29 mouse cellular contexts compared by ENCODE assay signal in the genomic region with DNA sequence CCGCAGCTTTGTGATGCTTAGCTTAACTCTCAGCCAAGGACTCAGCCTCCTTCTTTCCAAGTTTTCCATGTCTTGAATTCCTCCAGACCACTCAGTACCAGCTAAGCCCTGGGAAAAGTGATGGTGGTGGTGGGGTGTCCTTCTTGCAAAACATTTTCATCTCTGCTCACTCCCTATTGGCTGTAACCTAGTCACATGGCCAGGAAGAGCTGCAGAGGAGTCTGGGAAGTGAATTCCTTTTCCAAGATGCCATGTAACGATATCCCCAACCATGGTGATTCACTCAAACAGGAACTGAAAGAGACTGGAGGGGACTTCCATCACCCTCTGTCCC.
DNase-seq lines count a peak whose midpoint lies in the region; ATAC-seq and TF ChIP-seq lines count a peak whose summit lies in the region.
"Had no signal": no experiment of that assay in that cellular context is flagged by ENCODE, and none has a peak within 500 bp of the region (broad histone marks: within the 10 kb centered on the region; RNA-seq: fewer than 3 reads in every experiment).

No protein-coding gene starts in this region.

- WGBS in forebrain, postnatal 0 days = 77% methylated on average over 2 of the region's 2 CpGs
- 81% methylated on average over 2 of the region's 2 CpGs for WGBS in forebrain, embryonic 16.5 days
- WGBS in kidney, embryonic 16.5 days = 68% methylated on average over 2 of the region's 2 CpGs
- WGBS in neural tube, embryonic 12.5 days = 78% methylated on average over 2 of the region's 2 CpGs
- WGBS in midbrain, embryonic 15.5 days = 86% methylated on average over 2 of the region's 2 CpGs

- H3K27me3 ChIP-seq in forebrain, postnatal 0 days (ENCODE audit: insufficient read depth, low read length) = no peaks in the 10 kb centered on the region
- H3K27me3 ChIP-seq in forebrain, embryonic 16.5 days (replicated peaks; ENCODE audit: control insufficient read depth, insufficient read depth, low read length) = no peaks in the 10 kb centered on the region
- no peaks in the 10 kb centered on the region for H3K27me3 ChIP-seq in kidney, embryonic 16.5 days (ENCODE audit: insufficient read depth, low read length)
- no peaks in the 10 kb centered on the region for H3K27me3 ChIP-seq in neural tube, embryonic 12.5 days (replicated peaks)
- H3K27me3 ChIP-seq in midbrain, embryonic 15.5 days (replicated peaks) = no peaks in the 10 kb centered on the region
- H3K27me3 ChIP-seq: CH12.LX; embryonic facial prominence, embryonic 13.5 days; forebrain, embryonic 13.5 days; hindbrain, embryonic 15.5 days; intestine, embryonic 15.5 days; Patski had no signal

- no peaks in the 10 kb centered on the region for H3K9me3 ChIP-seq in forebrain, postnatal 0 days (ENCODE audit: low read length)
- H3K9me3 ChIP-seq in forebrain, embryonic 16.5 days (ENCODE audit: control insufficient read depth, low read length) = no peaks in the 10 kb centered on the region
- no peaks in the 10 kb centered on the region; the same call in 1 of the 2 replicates for H3K9me3 ChIP-seq in kidney, embryonic 16.5 days (ENCODE audit: low read length)
- H3K9me3 ChIP-seq in neural tube, embryonic 12.5 days = 0 out of 2 replicates have a peak, but pooled peaks cover 5% of the 10 kb centered on the region
- H3K9me3 ChIP-seq in midbrain, embryonic 15.5 days = no peaks in the 10 kb centered on the region
- H3K9me3 ChIP-seq: embryonic facial prominence, embryonic 10.5 days; embryonic facial prominence, embryonic 13.5 days; forebrain, embryonic 13.5 days; G1E; hindbrain, embryonic 15.5 days; intestine, embryonic 15.5 days had no signal

- H3K4me2 ChIP-seq in forebrain, postnatal 0 days (ENCODE audit: low read depth) = no peak overlapping the region
- no peak overlapping the region for H3K4me2 ChIP-seq in forebrain, embryonic 16.5 days (ENCODE audit: low read length)
- H3K4me2 ChIP-seq in kidney, embryonic 16.5 days (replicated peaks; ENCODE audit: low read depth, low read length) = no peak overlapping the region
- no peak overlapping the region for H3K4me2 ChIP-seq in neural tube, embryonic 12.5 days (replicated peaks)
- no peak overlapping the region for H3K4me2 ChIP-seq in midbrain, embryonic 15.5 days
- H3K4me2 ChIP-seq: embryonic facial prominence, embryonic 13.5 days; forebrain, embryonic 13.5 days; heart, embryonic 11.5 days; hindbrain, embryonic 15.5 days; intestine, embryonic 15.5 days had no signal

- peak; percentile 56; the same call in 1 of the 2 replicates for ATAC-seq in forebrain, postnatal 0 days
- ATAC-seq in forebrain, embryonic 16.5 days = no peak
- 0 out of 2 replicates have a peak, but pooled peaks have one; percentile 12 for ATAC-seq in kidney, embryonic 16.5 days (ENCODE audit: low FRiP score, low TSS enrichment)
- ATAC-seq in neural tube, embryonic 12.5 days (ENCODE audit: low FRiP score, low read depth) = 0 out of 2 replicates have a peak, but pooled peaks have one; percentile 31
- no peak for ATAC-seq in midbrain, embryonic 15.5 days (replicated peaks)
- ATAC-seq in activated CD4-positive, CD25-positive, alpha-beta regulatory T cell, adult 4 months = no peak
- ATAC-seq: forebrain, embryonic 13.5 days; intestine, embryonic 15.5 days; Patski had no signal

- H3K4me1 ChIP-seq in forebrain, postnatal 0 days (ENCODE audit: insufficient read depth) = no peaks in the 10 kb centered on the region
- no peaks in the 10 kb centered on the region for H3K4me1 ChIP-seq in forebrain, embryonic 16.5 days (replicated peaks; ENCODE audit: control insufficient read depth, insufficient read depth, low read length)
- no peaks in the 10 kb centered on the region for H3K4me1 ChIP-seq in kidney, embryonic 16.5 days (ENCODE audit: insufficient read depth, low read length)
- no peaks in the 10 kb centered on the region; the same call in 1 of the 2 replicates for H3K4me1 ChIP-seq in neural tube, embryonic 12.5 days
- no peaks in the 10 kb centered on the region for H3K4me1 ChIP-seq in midbrain, embryonic 15.5 days
- H3K4me1 ChIP-seq: forebrain, embryonic 13.5 days; hindbrain, embryonic 15.5 days; intestine, embryonic 15.5 days had no signal

- no peak for TF ChIP-seq CTCF in forebrain, postnatal 0 days (IDR thresholded peaks at IDR 0.05; ENCODE audit: low read depth)

- no peak overlapping the region for H3K27ac ChIP-seq in forebrain, postnatal 0 days (ENCODE audit: low read depth, low read length)
- H3K27ac ChIP-seq in forebrain, embryonic 16.5 days (ENCODE audit: low read length) = no peak overlapping the region
- H3K27ac ChIP-seq in kidney, embryonic 16.5 days (ENCODE audit: low read length) = no peak overlapping the region
- no peak overlapping the region for H3K27ac ChIP-seq in neural tube, embryonic 12.5 days
- H3K27ac ChIP-seq in midbrain, embryonic 15.5 days = peak overlapping the region; percentile 18; the same call in 1 of the 2 replicates
- H3K27ac ChIP-seq: embryonic facial prominence, embryonic 10.5 days; embryonic facial prominence, embryonic 13.5 days; forebrain, embryonic 13.5 days; heart, adult 2 months; hindbrain, embryonic 15.5 days; intestine, embryonic 15.5 days had no signal

- no peak overlapping the region for H3K9ac ChIP-seq in forebrain, postnatal 0 days
- H3K9ac ChIP-seq in forebrain, embryonic 16.5 days (replicated peaks; ENCODE audit: low read depth, low read length) = no peak overlapping the region
- H3K9ac ChIP-seq in kidney, embryonic 16.5 days (replicated peaks; ENCODE audit: low read length) = no peak overlapping the region
- H3K9ac ChIP-seq in neural tube, embryonic 12.5 days = no peak overlapping the region
- no peak overlapping the region for H3K9ac ChIP-seq in midbrain, embryonic 15.5 days
- H3K9ac ChIP-seq: embryonic facial prominence, embryonic 13.5 days; forebrain, embryonic 13.5 days; hindbrain, embryonic 15.5 days; intestine, embryonic 15.5 days had no signal

- no peaks in the 10 kb centered on the region for H3K36me3 ChIP-seq in forebrain, postnatal 0 days (ENCODE audit: insufficient read depth)
- no peaks in the 10 kb centered on the region for H3K36me3 ChIP-seq in forebrain, embryonic 16.5 days (ENCODE audit: control insufficient read depth, insufficient read depth)
- no peaks in the 10 kb centered on the region for H3K36me3 ChIP-seq in kidney, embryonic 16.5 days (ENCODE audit: insufficient read depth, low read length)
- no peaks in the 10 kb centered on the region for H3K36me3 ChIP-seq in neural tube, embryonic 12.5 days
- no peaks in the 10 kb centered on the region for H3K36me3 ChIP-seq in midbrain, embryonic 15.5 days (replicated peaks)
- H3K36me3 ChIP-seq: embryonic facial prominence, embryonic 10.5 days; embryonic facial prominence, embryonic 13.5 days; forebrain, embryonic 10.5 days; G1E; hindbrain, embryonic 10.5 days; hindbrain, embryonic 15.5 days; intestine, embryonic 15.5 days had no signal

- DNase-seq in forebrain, postnatal 0 days = no peak
- DNase-seq in kidney, postnatal 14 days = no peak
- DNase-seq in neural tube, embryonic 10.5 days (ENCODE audit: extremely low spot score, low spot score) = no peak
- DNase-seq: adrenal gland, adult 2 months; adrenal gland, postnatal 14 days; cerebellum, adult 11 months; cerebellum, adult 8-10 months; cerebellum, postnatal 10 days; cerebellum, postnatal 36 days; embryo, embryonic 11 days; gastrocnemius, postnatal 25 days; heart, adult 2 months; heart, postnatal 36 days had no signal

- no peak overlapping the region for H3K4me3 ChIP-seq in forebrain, postnatal 0 days (ENCODE audit: low read depth, low read length)
- no peak overlapping the region for H3K4me3 ChIP-seq in forebrain, embryonic 16.5 days (replicated peaks; ENCODE audit: low read length)
- H3K4me3 ChIP-seq in kidney, embryonic 16.5 days (ENCODE audit: low read length) = no peak overlapping the region
- H3K4me3 ChIP-seq in neural tube, embryonic 12.5 days = no peak overlapping the region
- no peak overlapping the region for H3K4me3 ChIP-seq in midbrain, embryonic 15.5 days
- H3K4me3 ChIP-seq: embryonic facial prominence, embryonic 10.5 days; embryonic facial prominence, embryonic 13.5 days; forebrain, embryonic 10.5 days; forebrain, embryonic 13.5 days; heart, adult 2 months; hindbrain, embryonic 10.5 days; hindbrain, embryonic 15.5 days; intestine, embryonic 15.5 days had no signal

Comparison
In these comparisons a context has a peak if more than half of its experiments do, and no peak if none do; other contexts are left out.
1. ATAC-seq: peak in forebrain, postnatal 0 days (single experiment), kidney, embryonic 16.5 days (single experiment) and neural tube, embryonic 12.5 days (single experiment); none in forebrain, embryonic 16.5 days (single experiment), midbrain, embryonic 15.5 days (single experiment) and activated CD4-positive, CD25-positive, alpha-beta regulatory T cell, adult 4 months (single experiment).